Mouse (Mus musculus) neural tube, embryonic 12.5 days (tissue): Measurements from ENCODE around the gene Rad18. TPM values are rescaled to one million over a fixed set of nuclear protein-coding genes. Genes with fewer than 3 reads are reported as not detected.

ENCODE experiments used
- ATAC-seq: fragments of 200-750 bp; cut with Nextera tagmentation; 2 replicates; pipeline ENCODE4 v1.8.0; 2017; ENCODE audit warnings: low read depth, mild to moderate bottlenecking, moderate TSS enrichment, moderate library complexity; ENCODE audit not compliant: low FRiP score
- H3K27ac ChIP-seq: fragments of 300-500 bp; sonication (generic); 2 replicates; pipeline ENCODE4 v1.5.1; 2016
- H3K27me3 ChIP-seq: fragments of 300-500 bp; sonication (generic); replicated peaks from 2 replicates; pipeline ENCODE4 v1.6.1; 2016; ENCODE audit warnings: mild to moderate bottlenecking
- H3K36me3 ChIP-seq: fragments of 300-500 bp; sonication (generic); 2 replicates; pipeline ENCODE4 v1.6.1; 2016; ENCODE audit warnings: mild to moderate bottlenecking
- H3K4me1 ChIP-seq: fragments of 300-500 bp; sonication (generic); 2 replicates; pipeline ENCODE4 v1.6.1; 2016
- H3K4me2 ChIP-seq: fragments of 300-500 bp; sonication (generic); replicated peaks from 2 replicates; pipeline ENCODE4 v1.6.1; 2016; ENCODE audit warnings: mild to moderate bottlenecking
- H3K4me3 ChIP-seq: fragments of 300-500 bp; sonication (generic); 2 replicates; pipeline ENCODE4 v1.5.1; 2016
- H3K9ac ChIP-seq: fragments of 300-500 bp; sonication (generic); 2 replicates; pipeline ENCODE4 v1.6.1; 2016; ENCODE audit warnings: mild to moderate bottlenecking
- H3K9me3 ChIP-seq: fragments of 300-500 bp; sonication (generic); 2 replicates; pipeline ENCODE4 v1.6.1; 2016; ENCODE audit warnings: mild to moderate bottlenecking
- WGBS: fragments of 180-500 bp; shearing (Covaris S2); methylation state at CpG from one replicate; pipeline ENCODE4 v1.1.7; 2016; 5-methylcytosine and 5-hydroxymethylcytosine counted together
- polyA plus RNA-seq: library from polyadenylated mRNA; unstranded; fragments of >200 nt; fragmentation: Nextera tagmentation; extraction: Ambion mirVana; gene quantifications from 2 replicates; pipeline ENCODE4 v1.2.1, GENCODE M21; 2016

Rad18 gene
- polyA plus RNA-seq, 1 experiment from 2014 or later = 26.2 TPM

GRCm38 (mm10) chr6:112574558-112574957 lies 121.9 kb downstream of the Rad18 start:
- 82% methylated on average over 3 of the region's 3 CpGs for WGBS
- Histone ChIP-seq H3K36me3 (no peaks in the 10 kb centered on the region), H3K9ac (no peak overlapping the region), H3K27ac (no peak overlapping the region), H3K27me3 (no peaks in the 10 kb centered on the region), H3K4me1 (no peaks in the 10 kb centered on the region), H3K9me3 (no peaks in the 10 kb centered on the region), H3K4me3 (no peak overlapping the region), H3K4me2 (no peak overlapping the region)
- ATAC-seq = no peak

- Histone ChIP-seq H3K4me3 (no peak overlapping the region), H3K27ac (no peak overlapping the region), H3K4me1 (no peaks in the 10 kb centered on the region), H3K9me3 (no peaks in the 10 kb centered on the region), H3K9ac (no peak overlapping the region), H3K4me2 (no peak overlapping the region), H3K36me3 (no peaks in the 10 kb centered on the region), H3K27me3 (no peaks in the 10 kb centered on the region)
- ATAC-seq = no peak
- 70% methylated on average over 1 of the region's 1 CpGs for WGBS
These were observed 126.1 kb downstream of the Rad18 start for GRCm38 (mm10) chr6:112570413-112570812.

Other genes starting within 250 kb of the Rad18 start
- gene Cav3, start 237.2 kb downstream of the Rad18 start, polyA plus RNA-seq = 1.0 TPM in 2 replicates
- gene Oxtr, start 206.7 kb downstream of the Rad18 start, polyA plus RNA-seq = 0.36 and 0.85 TPM in 2 replicates